Mouse (Mus musculus) embryo, embryonic 10.5 days (tissue): ENCODE data around the gene Cebpg.

Experiments
- DNase-seq: peaks from one replicate; pipeline ENCODE4 v3.0.0-alpha.2; 2015; ENCODE audit warnings: low spot score

The Cebpg gene

GRCm38 (mm10) chr7:35056436-35056864 lies at the start of gene Cebpg:
TSS of gene Cebpg (minus strand) at chr7:35056573.
- peak; percentile 94 for DNase-seq

- no peak for DNase-seq
Measured at GRCm38 (mm10) chr7:35099528-35099927, 43.2 kb upstream of the Cebpg start.

GRCm38 (mm10) chr7:35098777-35099176 lies 42.4 kb upstream of the Cebpg start:
- no peak for DNase-seq

- no peak for DNase-seq
Measured at GRCm38 (mm10) chr7:35094975-35095678, 38.8 kb upstream of the Cebpg start.

- DNase-seq: no peak
Measured at GRCm38 (mm10) chr7:35090550-35090949, 34.2 kb upstream of the Cebpg start.

GRCm38 (mm10) chr7:35086271-35086861 lies 30.0 kb upstream of the Cebpg start:
- peak; percentile 83 for DNase-seq

- DNase-seq: no peak
Measured at GRCm38 (mm10) chr7:35084565-35085360, 28.4 kb upstream of the Cebpg start.

GRCm38 (mm10) chr7:35081406-35082104 lies 25.2 kb upstream of the Cebpg start:
- DNase-seq: no peak

- peak; percentile 23 for DNase-seq
Measured at GRCm38 (mm10) chr7:35080843-35081338, 24.5 kb upstream of the Cebpg start.

- DNase-seq: no peak
Measured at GRCm38 (mm10) chr7:35076645-35077044, 20.3 kb upstream of the Cebpg start.

GRCm38 (mm10) chr7:35066640-35067212 lies 10.4 kb upstream of the Cebpg start:
- peak; percentile 49 for DNase-seq

GRCm38 (mm10) chr7:35065958-35066357 lies 9.6 kb upstream of the Cebpg start:
- DNase-seq: no peak

- DNase-seq: no peak
Measured at GRCm38 (mm10) chr7:35064286-35065258, 8.2 kb upstream of the Cebpg start.

GRCm38 (mm10) chr7:35059467-35059866 lies 3.1 kb upstream of the Cebpg start:
- no peak for DNase-seq

GRCm38 (mm10) chr7:35058329-35058728 lies 2.0 kb upstream of the Cebpg start:
- no peak for DNase-seq

- no peak for DNase-seq
Measured at GRCm38 (mm10) chr7:35057569-35057968, 1.2 kb upstream of the Cebpg start.

- DNase-seq: no peak
Measured at GRCm38 (mm10) chr7:35056999-35057398, 626 bp upstream of the Cebpg start.

- DNase-seq: peak; percentile 60
Measured at GRCm38 (mm10) chr7:35055619-35056435, 546 bp downstream of the Cebpg start.

GRCm38 (mm10) chr7:35054977-35055618 lies 1.3 kb downstream of the Cebpg start:
- no peak for DNase-seq
